Mouse (Mus musculus) erythroblast, embryonic 14.5 days (primary cell): ENCODE measurements around the gene Arhgap15.

ENCODE experiments used
- GATA1 ChIP-seq: IDR thresholded peaks from 2 replicates; pipeline ENCODE4 v1.6.1; 2012; ENCODE audit warnings: low read length, inconsistent platforms, mixed read lengths
- TAL1 ChIP-seq: IDR thresholded peaks from 3 replicates; pipeline ENCODE4 v1.6.1; 2012; ENCODE audit warnings: low read length, inconsistent platforms, mixed read lengths

- no peak for TF ChIP-seq GATA1
- TF ChIP-seq TAL1, result no peak
These were observed 562.6 kb downstream of the Arhgap15 start for GRCm38 (mm10) chr2:44311216-44311615.
